Mouse (Mus musculus) C2C12 (cell line): Measurements from ENCODE around the gene Afm. TPM values are rescaled to one million over a fixed set of nuclear protein-coding genes. Genes with fewer than 3 reads are reported as not detected.

Source experiments
- H3K27me3 ChIP-seq: one replicate; pipeline ENCODE4 v1.6.1; 2011; ENCODE audit not compliant: control insufficient read depth, insufficient read depth, insufficient read length
- H3K36me3 ChIP-seq: one replicate; pipeline ENCODE4 v1.6.1; 2011; ENCODE audit not compliant: control insufficient read depth, insufficient read depth
- H3K4me3 ChIP-seq: one replicate; pipeline ENCODE4 v1.5.1; 2011; ENCODE audit warnings: mild to moderate bottlenecking, control low read depth; ENCODE audit not compliant: poor library complexity, insufficient read depth, severe bottlenecking
- H3K79me2 ChIP-seq: one replicate; pipeline ENCODE4 v1.6.1; 2011; ENCODE audit not compliant: control insufficient read depth, insufficient read depth
- H3K79me3 ChIP-seq: one replicate; pipeline ENCODE4 v1.6.1; 2011; ENCODE audit warnings: low read depth, control low read depth
- H3ac ChIP-seq: one replicate; pipeline ENCODE3; 2011; ENCODE audit warnings: low read depth; ENCODE audit not compliant: control insufficient read depth, insufficient read length
- CEBPB ChIP-seq: IDR thresholded peaks from one replicate; pipeline ENCODE4 v1.6.1; 2011; ENCODE audit warnings: low read depth, mild to moderate bottlenecking, control low read depth, moderate library complexity
- CTCF ChIP-seq: IDR thresholded peaks from one replicate; pipeline ENCODE4 v1.5.1; 2011; ENCODE audit not compliant: control insufficient read depth, insufficient read depth, insufficient read length
- FOSL1 ChIP-seq: IDR thresholded peaks from one replicate; pipeline ENCODE4 v1.8.0; 2011; ENCODE audit warnings: mild to moderate bottlenecking, low read length; ENCODE audit not compliant: poor library complexity, insufficient read depth, severe bottlenecking
- MAX ChIP-seq: IDR thresholded peaks from one replicate; pipeline ENCODE4 v1.6.1; 2011; ENCODE audit warnings: mild to moderate bottlenecking, control low read depth
- MYOD1 ChIP-seq: IDR thresholded peaks from one replicate; pipeline ENCODE4 v1.6.1; 2011; ENCODE audit warnings: low read depth; ENCODE audit not compliant: control insufficient read depth, insufficient read length
- MYOG ChIP-seq: IDR thresholded peaks from one replicate; pipeline ENCODE4 v1.6.1; 2011; ENCODE audit not compliant: control insufficient read depth, insufficient read length; ENCODE audit errors: extremely low read depth
- USF1 ChIP-seq: IDR thresholded peaks from one replicate; pipeline ENCODE4 v1.6.1; 2011; ENCODE audit warnings: low read depth, mild to moderate bottlenecking, control low read depth, moderate library complexity
- polyA plus RNA-seq: library from polyadenylated mRNA; unstranded; fragments of >200 nt; fragmentation: generic; extraction: Trizol; gene quantifications from one replicate; pipeline ENCODE4 v1.2.1, GENCODE M21; 2012; ENCODE audit warnings: missing spikeins

Gene Afm
- polyA plus RNA-seq, 1 experiment, result not detected

- Histone ChIP-seq H3K36me3 (no peaks in the 10 kb centered on the region), H3K4me3 (no peak overlapping the region), H3K27me3 (peaks cover 6% of the 10 kb centered on the region), H3K79me3 (no peaks in the 10 kb centered on the region), H3K79me2 (no peaks in the 10 kb centered on the region), H3ac (no peak overlapping the region)
- TF ChIP-seq MYOD1, result no peak
- no peak for TF ChIP-seq MAX
- no peak for TF ChIP-seq MYOG
- no peak for TF ChIP-seq FOSL1
- TF ChIP-seq USF1, result no peak
- no peak for TF ChIP-seq CTCF
- TF ChIP-seq CEBPB, result no peak
Observed at GRCm38 (mm10) chr5:90571216-90571615, 52.5 kb downstream of the Afm start.

GRCm38 (mm10) chr5:90577751-90578150 is 59.0 kb downstream of the Afm start:
- Histone ChIP-seq H3K79me3 (no peaks in the 10 kb centered on the region), H3K79me2 (no peaks in the 10 kb centered on the region), H3ac (no peak overlapping the region), H3K4me3 (no peak overlapping the region), H3K36me3 (no peaks in the 10 kb centered on the region), H3K27me3 (peaks cover 24% of the 10 kb centered on the region)
- TF ChIP-seq FOSL1 (no peak), USF1 (no peak), CTCF (no peak), MAX (no peak), MYOD1 (no peak), MYOG (no peak), CEBPB (no peak)

GRCm38 (mm10) chr5:90579556-90579955 is 60.8 kb downstream of the Afm start:
- Histone ChIP-seq H3K79me3 (no peaks in the 10 kb centered on the region), H3K4me3 (no peak overlapping the region), H3K27me3 (peaks cover 37% of the 10 kb centered on the region), H3ac (no peak overlapping the region), H3K79me2 (no peaks in the 10 kb centered on the region), H3K36me3 (no peaks in the 10 kb centered on the region)
- TF ChIP-seq FOSL1, result no peak
- no peak for TF ChIP-seq MYOD1
- TF ChIP-seq CEBPB, result no peak
- TF ChIP-seq CTCF, result no peak
- TF ChIP-seq MYOG, result no peak
- TF ChIP-seq USF1, result no peak
- TF ChIP-seq MAX, result no peak

- no peak for TF ChIP-seq MYOG
- no peak for TF ChIP-seq MYOD1
- TF ChIP-seq CEBPB, result no peak
- no peak for TF ChIP-seq USF1
- TF ChIP-seq FOSL1, result no peak
- TF ChIP-seq MAX, result no peak
- TF ChIP-seq CTCF, result no peak
- peaks cover 33% of the 10 kb centered on the region for H3K27me3 ChIP-seq
- no peaks in the 10 kb centered on the region for H3K36me3 ChIP-seq
- H3ac ChIP-seq, result no peak overlapping the region
- no peaks in the 10 kb centered on the region for H3K79me3 ChIP-seq
- no peak overlapping the region for H3K4me3 ChIP-seq
- H3K79me2 ChIP-seq, result no peaks in the 10 kb centered on the region
Observed at GRCm38 (mm10) chr5:90582179-90582578, 63.4 kb downstream of the Afm start.

GRCm38 (mm10) chr5:90584799-90585198 is 66.1 kb downstream of the Afm start:
- Histone ChIP-seq H3K4me3 (no peak overlapping the region), H3K36me3 (no peaks in the 10 kb centered on the region), H3K27me3 (peaks cover 25% of the 10 kb centered on the region), H3K79me3 (no peaks in the 10 kb centered on the region), H3K79me2 (no peaks in the 10 kb centered on the region), H3ac (no peak overlapping the region)
- TF ChIP-seq CTCF, result no peak
- TF ChIP-seq USF1, result no peak
- no peak for TF ChIP-seq MYOG
- no peak for TF ChIP-seq FOSL1
- no peak for TF ChIP-seq CEBPB
- no peak for TF ChIP-seq MAX
- no peak for TF ChIP-seq MYOD1

- H3K27me3 ChIP-seq, result peaks cover 22% of the 10 kb centered on the region
- no peak overlapping the region for H3K4me3 ChIP-seq
- H3K36me3 ChIP-seq, result no peaks in the 10 kb centered on the region
- no peaks in the 10 kb centered on the region for H3K79me2 ChIP-seq
- H3K79me3 ChIP-seq, result no peaks in the 10 kb centered on the region
- TF ChIP-seq CEBPB, result no peak
- no peak for TF ChIP-seq CTCF
- TF ChIP-seq USF1, result no peak
- TF ChIP-seq MYOD1, result no peak
- TF ChIP-seq FOSL1, result no peak
- no peak for TF ChIP-seq MAX
- no peak for TF ChIP-seq MYOG
- H3ac ChIP-seq, result no peak overlapping the region
Observed at GRCm38 (mm10) chr5:90586511-90586910, 67.8 kb downstream of the Afm start.

- Histone ChIP-seq H3K79me2 (no peaks in the 10 kb centered on the region), H3K79me3 (no peaks in the 10 kb centered on the region), H3K27me3 (peaks cover 14% of the 10 kb centered on the region), H3ac (no peak overlapping the region), H3K36me3 (no peaks in the 10 kb centered on the region), H3K4me3 (no peak overlapping the region)
- no peak for TF ChIP-seq CEBPB
- no peak for TF ChIP-seq CTCF
- no peak for TF ChIP-seq USF1
- no peak for TF ChIP-seq MYOD1
- TF ChIP-seq MAX, result no peak
- no peak for TF ChIP-seq FOSL1
- no peak for TF ChIP-seq MYOG
Observed at GRCm38 (mm10) chr5:90588104-90588503, 69.4 kb downstream of the Afm start.
